Mouse (Mus musculus) heart, adult 2 months (tissue): ENCODE measurements around the gene Tsnax.
A peak's percentile ranks its signal among the peaks of the same experiment; 100 is the strongest.

Experiments used
- CTCF ChIP-seq: fragments of 200-600 bp; IDR thresholded peaks from 2 replicates; pipeline ENCODE4 v1.8.1; 2022; ENCODE audit warnings: antibody characterized with exemption, mild to moderate bottlenecking, moderate library complexity
- EP300 ChIP-seq: fragments of 200-500 bp; IDR thresholded peaks from 2 replicates; pipeline ENCODE4 v1.6.1; 2011; ENCODE audit warnings: low read depth, low read length, control low read depth; ENCODE audit not compliant: insufficient read depth
- POLR2A ChIP-seq: fragments of 200-500 bp; IDR thresholded peaks from 2 replicates; pipeline ENCODE4 v1.6.1; 2011; ENCODE audit warnings: mild to moderate bottlenecking, low read depth, low read length, control low read depth; ENCODE audit not compliant: insufficient read depth

DNA sequence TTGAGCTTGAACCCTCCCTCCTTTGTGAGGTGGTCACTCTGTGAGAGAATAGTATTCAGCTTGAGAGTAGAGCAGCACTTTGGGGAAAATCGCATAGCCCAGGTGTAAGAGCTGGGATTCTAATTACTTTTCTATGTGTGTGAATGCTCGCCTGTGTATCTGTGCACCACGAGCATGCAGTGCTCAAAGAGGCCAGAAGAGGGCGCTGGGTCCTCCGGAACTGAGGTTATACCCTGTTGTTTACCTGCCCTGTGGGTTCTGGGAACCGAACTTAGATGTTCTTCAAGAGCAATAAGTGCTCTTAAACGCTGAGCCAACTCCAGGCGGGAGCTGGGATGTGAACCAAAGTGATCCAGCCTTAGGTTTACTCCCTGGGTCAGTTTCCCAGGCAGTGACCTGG, 32.0 kb upstream of the Tsnax start:
- TF ChIP-seq POLR2A (no peak), CTCF (0 out of 2 replicates have a peak, but pooled peaks have one; percentile 23), EP300 (no peak)
